Mouse (Mus musculus) forebrain, postnatal 0 days (tissue): ENCODE measurements around the gene Peg3. TPM values are rescaled to one million over a fixed set of nuclear protein-coding genes. Genes with fewer than 3 reads are reported as not detected.
"Not testable (repeated sequence)": the region's sequence is repeated elsewhere in the genome, so short reads cannot be mapped to it uniquely, and the experiment has no call there.

Experiments
- ATAC-seq: fragments of 200-750 bp; cut with Nextera tagmentation; 2 replicates; pipeline ENCODE4 v1.8.0; 2017; ENCODE audit warnings: mild to moderate bottlenecking, moderate library complexity
- DNase-seq: peaks from one replicate; pipeline ENCODE4 v3.0.0-alpha.2; 2015
- H3K27ac ChIP-seq: fragments of 300-500 bp; sonication (generic); 2 replicates; pipeline ENCODE4 v1.5.1; 2014; ENCODE audit warnings: low read depth, mild to moderate bottlenecking, antibody characterized with exemption, low read length, moderate library complexity, mixed read lengths
- H3K27me3 ChIP-seq: fragments of 300-500 bp; sonication (generic); 2 replicates; pipeline ENCODE4 v1.6.1; 2014; ENCODE audit warnings: mild to moderate bottlenecking, low read length, mixed read lengths; ENCODE audit not compliant: insufficient read depth
- H3K36me3 ChIP-seq: fragments of 300-500 bp; sonication (generic); 2 replicates; pipeline ENCODE4 v1.6.1; 2014; ENCODE audit warnings: mild to moderate bottlenecking, moderate library complexity; ENCODE audit not compliant: insufficient read depth
- H3K4me1 ChIP-seq: fragments of 300-500 bp; sonication (generic); 2 replicates; pipeline ENCODE4 v1.6.1; 2014; ENCODE audit warnings: antibody characterized with exemption; ENCODE audit not compliant: insufficient read depth
- H3K4me2 ChIP-seq: fragments of 300-500 bp; sonication (generic); 2 replicates; pipeline ENCODE4 v1.6.1; 2014; ENCODE audit warnings: low read depth, mild to moderate bottlenecking, moderate library complexity
- H3K4me3 ChIP-seq: fragments of 300-500 bp; sonication (generic); 2 replicates; pipeline ENCODE4 v1.5.1; 2014; ENCODE audit warnings: low read depth, low read length, mixed read lengths
- H3K9ac ChIP-seq: fragments of 300-500 bp; sonication (generic); 2 replicates; pipeline ENCODE4 v1.6.1; 2014; ENCODE audit warnings: mild to moderate bottlenecking
- H3K9me3 ChIP-seq: fragments of 300-500 bp; sonication (generic); 2 replicates; pipeline ENCODE4 v1.6.1; 2016; ENCODE audit warnings: low read length
- CTCF ChIP-seq: sonication (generic); IDR thresholded peaks from 2 replicates; pipeline ENCODE4 v1.5.1; 2016; ENCODE audit warnings: antibody characterized with exemption, control low read depth, low read depth
- WGBS: fragments of 180-500 bp; shearing (Covaris S2); extraction: QIAGEN DNeasy Blood & Tissue Kit; methylation state at CpG from one replicate; pipeline ENCODE4 v1.1.7; 2014; 5-methylcytosine and 5-hydroxymethylcytosine counted together
- polyA plus RNA-seq: library from polyadenylated mRNA; unstranded; fragments of >200 nt; fragmentation: Nextera tagmentation; extraction: Ambion mirVana; gene quantifications from 2 replicates; pipeline ENCODE4 v1.2.1, GENCODE M21; 2015
- total RNA-seq: library from RNA; depleted of rRNA; stranded (reverse); fragments of >200 nt; gene quantifications from 2 replicates; pipeline ENCODE4 v1.2.3, GENCODE M21; 2014; rRNA removed

Peg3 gene
- 81.1 and 139 TPM in 2 replicates for total RNA-seq
- 18.1 and 43.7 TPM in 2 replicates for polyA plus RNA-seq

GRCm38 (mm10) chr7:6730241-6730640 is at the start of gene Peg3, which contains the start of gene Usp29:
TSS of gene Peg3 (minus strand) at chr7:6730431.
TSS of gene Usp29 (plus strand) at chr7:6730578.
- Histone ChIP-seq H3K27ac (peak within 1 kb of the TSS; percentile 92), H3K9me3 (0 out of 2 replicates have a peak, but pooled peaks cover 7% of the 10 kb centered on the region), H3K4me2 (peak within 1 kb of the TSS; percentile 52), H3K4me1 (no peaks in the 10 kb centered on the region), H3K27me3 (no peaks in the 10 kb centered on the region), H3K4me3 (peak within 1 kb of the TSS; percentile 54), H3K9ac (peak within 1 kb of the TSS; percentile 72), H3K36me3 (peaks cover 1% of the 10 kb centered on the region; the same call in 1 of the 2 replicates)
- WGBS, result 58% methylated on average over 24 of the region's 24 CpGs
- DNase-seq, result peak; percentile 96
- TF ChIP-seq CTCF, result peak; percentile 29; the same call in 1 of the 2 replicates
- peak; percentile 43 for ATAC-seq

GRCm38 (mm10) chr7:6779172-6779571 is 48.9 kb upstream of the Peg3 start:
- no peak overlapping the region for H3K4me2 ChIP-seq
- 89% methylated on average over 5 of the region's 5 CpGs for WGBS
- ATAC-seq (no peak), DNase-seq (no peak)
- no peaks in the 10 kb centered on the region for H3K9me3 ChIP-seq
- no peaks in the 10 kb centered on the region for H3K36me3 ChIP-seq
- no peak overlapping the region for H3K9ac ChIP-seq
- no peak overlapping the region for H3K4me3 ChIP-seq
- no peak overlapping the region for H3K27ac ChIP-seq
- no peaks in the 10 kb centered on the region for H3K27me3 ChIP-seq
- no peak for TF ChIP-seq CTCF
- peaks cover 7% of the 10 kb centered on the region; the same call in 1 of the 2 replicates for H3K4me1 ChIP-seq

- no peak for DNase-seq
- 61% methylated on average over 4 of the region's 4 CpGs for WGBS
Measured at GRCm38 (mm10) chr7:6777689-6778088, 47.5 kb upstream of the Peg3 start.

GRCm38 (mm10) chr7:6777107-6777506 is 46.9 kb upstream of the Peg3 start:
- peaks cover 6% of the 10 kb centered on the region; the same call in 1 of the 2 replicates for H3K4me1 ChIP-seq
- H3K9ac ChIP-seq, result no peak overlapping the region
- H3K4me2 ChIP-seq, result no peak overlapping the region
- no peak overlapping the region for H3K27ac ChIP-seq
- no peak for TF ChIP-seq CTCF
- DNase-seq, result no peak
- 54% methylated on average over 2 of the region's 2 CpGs for WGBS
- H3K27me3 ChIP-seq, result no peaks in the 10 kb centered on the region
- no peaks in the 10 kb centered on the region for H3K36me3 ChIP-seq
- no peak; the same call in 1 of the 2 replicates for ATAC-seq
- no peaks in the 10 kb centered on the region for H3K9me3 ChIP-seq
- H3K4me3 ChIP-seq, result no peak overlapping the region

More at GRCm38 (mm10) chr7:6777689-6778088, 47.5 kb upstream of the Peg3 start:
- H3K4me2 ChIP-seq, result no peak overlapping the region
- no peak overlapping the region for H3K9ac ChIP-seq
- no peaks in the 10 kb centered on the region for H3K27me3 ChIP-seq
- H3K27ac ChIP-seq, result no peak overlapping the region
- H3K4me1 ChIP-seq, result peaks cover 7% of the 10 kb centered on the region; the same call in 1 of the 2 replicates
- H3K36me3 ChIP-seq, result no peaks in the 10 kb centered on the region
- no peak overlapping the region for H3K4me3 ChIP-seq
- ATAC-seq, result no peak
- H3K9me3 ChIP-seq, result no peaks in the 10 kb centered on the region
- no peak for TF ChIP-seq CTCF

- no peak for TF ChIP-seq CTCF
- Histone ChIP-seq H3K4me2 (no peak overlapping the region), H3K4me1 (0 out of 2 replicates have a peak, but pooled peaks cover under 1% of the 10 kb centered on the region), H3K27me3 (no peaks in the 10 kb centered on the region), H3K9ac (no peak overlapping the region), H3K9me3 (no peaks in the 10 kb centered on the region), H3K36me3 (no peaks in the 10 kb centered on the region), H3K27ac (peak overlapping the region; percentile 21; the same call in 1 of the 2 replicates), H3K4me3 (no peak overlapping the region)
- ATAC-seq (peak; percentile 87), DNase-seq (peak; percentile 67)
- WGBS, result 70% methylated on average over 10 of the region's 10 CpGs
Measured at GRCm38 (mm10) chr7:6776314-6777059, 46.3 kb upstream of the Peg3 start.

- not testable (repeated sequence) for H3K27ac ChIP-seq, H3K9ac ChIP-seq, H3K9me3 ChIP-seq, H3K4me2 ChIP-seq, ATAC-seq, H3K4me3 ChIP-seq, H3K36me3 ChIP-seq, DNase-seq, H3K27me3 ChIP-seq, H3K4me1 ChIP-seq
- WGBS, result 77% methylated on average over 11 of the region's 11 CpGs
Measured at GRCm38 (mm10) chr7:6773865-6774413, 43.7 kb upstream of the Peg3 start.

- no peak overlapping the region for H3K27ac ChIP-seq
- no peaks in the 10 kb centered on the region for H3K27me3 ChIP-seq
- no peaks in the 10 kb centered on the region for H3K36me3 ChIP-seq
- H3K9ac ChIP-seq, result no peak overlapping the region
- DNase-seq, result no peak
- H3K9me3 ChIP-seq, result no peaks in the 10 kb centered on the region
- no peaks in the 10 kb centered on the region for H3K4me1 ChIP-seq
- no peak for ATAC-seq
- H3K4me3 ChIP-seq, result no peak overlapping the region
- 8% methylated on average over 8 of the region's 8 CpGs for WGBS
- TF ChIP-seq CTCF, result no peak
- no peak overlapping the region for H3K4me2 ChIP-seq
Measured at GRCm38 (mm10) chr7:6770286-6770685, 40.1 kb upstream of the Peg3 start.
